Mouse (Mus musculus) testis, postnatal 14 days (tissue): ENCODE data around the gene Ube2k.

Experiments
- DNase-seq: peaks from one replicate; pipeline ENCODE4 v3.0.0; 2021; ENCODE audit warnings: low spot score

Ube2k gene

GRCm38 (mm10) chr5:65538121-65538520, 1.1 kb downstream of the Ube2k start:
- DNase-seq: no peak

GRCm38 (mm10) chr5:65538829-65539228, 1.8 kb downstream of the Ube2k start:
- no peak for DNase-seq

- no peak for DNase-seq
Observed at GRCm38 (mm10) chr5:65539786-65540185, 2.8 kb downstream of the Ube2k start.

- DNase-seq: no peak
Observed at GRCm38 (mm10) chr5:65541889-65542288, 4.9 kb downstream of the Ube2k start.

- no peak for DNase-seq
Observed at GRCm38 (mm10) chr5:65543491-65543890, 6.5 kb downstream of the Ube2k start.

GRCm38 (mm10) chr5:65544616-65545015, 7.6 kb downstream of the Ube2k start:
- no peak for DNase-seq

- no peak for DNase-seq
Observed at GRCm38 (mm10) chr5:65549677-65550076, 12.6 kb downstream of the Ube2k start.

- DNase-seq: no peak
Observed at GRCm38 (mm10) chr5:65557109-65557508, 20.1 kb downstream of the Ube2k start.

GRCm38 (mm10) chr5:65561125-65561893, 24.3 kb downstream of the Ube2k start:
- peak; percentile 15 for DNase-seq

GRCm38 (mm10) chr5:65565486-65565885, 28.5 kb downstream of the Ube2k start:
- DNase-seq: no peak

GRCm38 (mm10) chr5:65574876-65575275, 37.8 kb downstream of the Ube2k start:
- DNase-seq: no peak

- no peak for DNase-seq
Observed at GRCm38 (mm10) chr5:65575896-65576295, 38.9 kb downstream of the Ube2k start.

- no peak for DNase-seq
Observed at GRCm38 (mm10) chr5:65578545-65578944, 41.5 kb downstream of the Ube2k start.

- DNase-seq: no peak
Observed at GRCm38 (mm10) chr5:65586291-65586690, 49.3 kb downstream of the Ube2k start.

- no peak for DNase-seq
Observed at GRCm38 (mm10) chr5:65590199-65590598, 53.2 kb downstream of the Ube2k start.

- DNase-seq: no peak
Observed at GRCm38 (mm10) chr5:65592421-65592820, 55.4 kb downstream of the Ube2k start.

GRCm38 (mm10) chr5:65599681-65600080, 62.6 kb downstream of the Ube2k start:
- no peak for DNase-seq

GRCm38 (mm10) chr5:65606820-65607219, 69.8 kb downstream of the Ube2k start:
- DNase-seq: no peak

- DNase-seq: no peak
Observed at GRCm38 (mm10) chr5:65609769-65610168, 72.7 kb downstream of the Ube2k start.

GRCm38 (mm10) chr5:65610541-65610940, 73.5 kb downstream of the Ube2k start:
- DNase-seq: no peak

- DNase-seq: no peak
Observed at GRCm38 (mm10) chr5:65613152-65613924, 76.3 kb downstream of the Ube2k start.

- DNase-seq: no peak
Observed at GRCm38 (mm10) chr5:65624340-65624739, 87.3 kb downstream of the Ube2k start.

- no peak for DNase-seq
Observed at GRCm38 (mm10) chr5:65638896-65639295, 101.9 kb downstream of the Ube2k start.
